Mouse (Mus musculus) limb, embryonic 11.5 days (tissue): ENCODE data around the gene Mybph. TPM values are rescaled to one million over a fixed set of nuclear protein-coding genes. Genes with fewer than 3 reads are reported as not detected.
A peak's percentile ranks its signal among the peaks of the same experiment; 100 is the strongest.

Experiments used
- ATAC-seq: fragments of 200-750 bp; cut with Nextera tagmentation; 2 replicates; pipeline ENCODE4 v1.8.0; 2017; ENCODE audit warnings: low read depth; ENCODE audit not compliant: insufficient number of reproducible peaks, low FRiP score, low TSS enrichment
- DNase-seq: peaks from one replicate; pipeline ENCODE4 v3.0.0-alpha.2; 2015; ENCODE audit warnings: low spot score
- H3K27ac ChIP-seq: fragments of 300-500 bp; sonication (generic); replicated peaks from 2 replicates; pipeline ENCODE4 v1.5.1; 2014; ENCODE audit warnings: low read depth, mild to moderate bottlenecking, low read length
- H3K27me3 ChIP-seq: fragments of 300-500 bp; sonication (generic); 2 replicates; pipeline ENCODE4 v1.6.1; 2014; ENCODE audit warnings: mild to moderate bottlenecking, low read length, mixed read lengths; ENCODE audit not compliant: control insufficient read depth, insufficient read depth
- H3K36me3 ChIP-seq: fragments of 300-500 bp; sonication (generic); 2 replicates; pipeline ENCODE4 v1.6.1; 2014; ENCODE audit warnings: mild to moderate bottlenecking, low read length, moderate library complexity, mixed read lengths; ENCODE audit not compliant: control insufficient read depth, insufficient read depth
- H3K4me1 ChIP-seq: fragments of 300-500 bp; sonication (generic); 2 replicates; pipeline ENCODE4 v1.6.1; 2014; ENCODE audit warnings: low read length, mixed read lengths; ENCODE audit not compliant: control insufficient read depth, insufficient read depth
- H3K4me2 ChIP-seq: fragments of 300-500 bp; sonication (generic); 2 replicates; pipeline ENCODE4 v1.6.1; 2014; ENCODE audit warnings: low read depth, mild to moderate bottlenecking, moderate library complexity; ENCODE audit not compliant: severe bottlenecking
- H3K4me3 ChIP-seq: fragments of 300-500 bp; sonication (generic); 2 replicates; pipeline ENCODE4 v1.5.1; 2014; ENCODE audit warnings: low read depth, low read length
- H3K9ac ChIP-seq: fragments of 300-500 bp; sonication (generic); 2 replicates; pipeline ENCODE4 v1.6.1; 2014; ENCODE audit warnings: mild to moderate bottlenecking, low read length
- H3K9me3 ChIP-seq: fragments of 300-500 bp; sonication (generic); 2 replicates; pipeline ENCODE4 v1.6.1; 2016; ENCODE audit warnings: low read length; ENCODE audit not compliant: control insufficient read depth
- WGBS: fragments of 180-500 bp; shearing (Covaris S2); extraction: QIAGEN DNeasy Blood & Tissue Kit; methylation state at CpG from one replicate; pipeline ENCODE4 v1.1.7; 2014; 5-methylcytosine and 5-hydroxymethylcytosine counted together
- polyA plus RNA-seq: library from polyadenylated mRNA; unstranded; fragments of >200 nt; fragmentation: Nextera tagmentation; extraction: Ambion mirVana; gene quantifications from 2 replicates; pipeline ENCODE4 v1.2.1, GENCODE M21; 2014

The Mybph gene
- polyA plus RNA-seq, 1 experiment from 2014 or later = 4.8 TPM

- Histone ChIP-seq H3K9ac (peak within 1 kb of the TSS; percentile 44; the same call in 1 of the 2 replicates), H3K27me3 (peaks cover 47% of the 10 kb centered on the region)
- under 1% methylated on average over 34 of the region's 37 CpGs for WGBS
Measured at GRCm38 (mm10) chr1:134235391-134235921, 42.2 kb downstream of the Mybph start, which contains the start of gene Adora1. Adora1 (minus strand) TSS chr1:134235431.

GRCm38 (mm10) chr1:134236142-134236541, 42.9 kb downstream of the Mybph start:
- Histone ChIP-seq H3K27me3 (peaks cover 47% of the 10 kb centered on the region), H3K9me3 (no peaks in the 10 kb centered on the region), H3K27ac (no peak overlapping the region), H3K4me2 (no peak overlapping the region), H3K9ac (no peak overlapping the region), H3K36me3 (no peaks in the 10 kb centered on the region), H3K4me3 (no peak overlapping the region), H3K4me1 (peaks cover 8% of the 10 kb centered on the region; the same call in 1 of the 2 replicates)
- ATAC-seq (no peak), DNase-seq (no peak)
- 19% methylated on average over 3 of the region's 3 CpGs for WGBS

More at GRCm38 (mm10) chr1:134235391-134235921, 42.2 kb downstream of the Mybph start, which contains the start of gene Adora1:
- DNase-seq = peak; percentile 38
- Histone ChIP-seq H3K27ac (no peak within 1 kb of the TSS), H3K4me1 (peaks cover 8% of the 10 kb centered on the region; the same call in 1 of the 2 replicates), H3K9me3 (no peaks in the 10 kb centered on the region), H3K4me2 (peak within 1 kb of the TSS; percentile 79), H3K4me3 (peak within 1 kb of the TSS; percentile 36), H3K36me3 (no peaks in the 10 kb centered on the region)
- ATAC-seq = no peak

DNA sequence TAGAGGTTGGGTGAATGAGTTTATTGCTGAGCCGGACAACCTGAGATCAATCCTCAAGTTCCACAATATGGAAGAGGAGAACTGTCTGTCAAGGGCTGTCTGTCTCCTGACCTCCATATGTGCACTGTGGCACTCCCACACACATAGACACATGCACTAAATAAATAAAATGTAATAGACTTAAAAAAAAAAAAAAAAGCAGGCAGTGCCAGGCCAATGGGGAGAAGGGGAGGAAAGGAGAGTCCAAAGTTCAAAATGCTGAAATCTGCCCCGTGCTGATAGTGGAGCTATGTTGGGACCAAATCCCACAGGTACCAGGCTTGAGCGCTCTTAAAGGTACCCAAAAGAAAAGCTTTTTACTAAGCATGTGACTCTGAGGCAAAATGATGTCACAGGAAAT, 44.2 kb downstream of the Mybph start:
- ATAC-seq = no peak
- H3K36me3 ChIP-seq = no peaks in the 10 kb centered on the region
- H3K4me1 ChIP-seq = peaks cover 8% of the 10 kb centered on the region; the same call in 1 of the 2 replicates
- no peaks in the 10 kb centered on the region for H3K9me3 ChIP-seq
- H3K9ac ChIP-seq = no peak overlapping the region
- H3K27ac ChIP-seq = no peak overlapping the region
- H3K4me2 ChIP-seq = no peak overlapping the region
- DNase-seq = no peak
- WGBS = 86% methylated on average over 3 of the region's 3 CpGs
- H3K4me3 ChIP-seq = no peak overlapping the region
- H3K27me3 ChIP-seq = peaks cover 46% of the 10 kb centered on the region

- no peaks in the 10 kb centered on the region for H3K36me3 ChIP-seq
- H3K27me3 ChIP-seq = peaks cover 14% of the 10 kb centered on the region
- DNase-seq = no peak
- no peak overlapping the region for H3K4me2 ChIP-seq
- H3K9me3 ChIP-seq = no peaks in the 10 kb centered on the region
- no peak for ATAC-seq
- no peak overlapping the region for H3K27ac ChIP-seq
- H3K9ac ChIP-seq = no peak overlapping the region
- 87% methylated on average over 9 of the region's 9 CpGs for WGBS
- no peaks in the 10 kb centered on the region for H3K4me1 ChIP-seq
- H3K4me3 ChIP-seq = no peak overlapping the region
Measured at GRCm38 (mm10) chr1:134240701-134241100, 47.5 kb downstream of the Mybph start.

DNA sequence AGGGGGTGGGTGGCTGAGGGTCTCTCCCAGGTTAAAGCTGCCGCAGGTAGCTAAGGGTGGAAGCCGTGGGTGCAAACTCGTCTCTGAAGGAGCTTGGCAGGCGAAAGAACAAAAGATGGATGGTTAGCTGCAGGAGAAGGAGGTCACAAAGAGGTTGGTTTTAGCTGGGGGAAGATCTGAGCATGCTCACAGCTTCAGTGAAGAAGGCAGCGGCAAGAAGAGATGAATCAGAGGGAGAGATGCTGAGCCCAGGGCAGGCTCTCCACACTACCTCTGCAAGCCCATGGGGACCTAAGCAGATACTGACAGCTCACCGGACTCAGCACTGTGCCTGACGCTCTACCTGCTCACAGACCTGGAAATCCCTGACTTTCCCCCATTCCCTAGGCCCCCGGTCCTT, 48.0 kb downstream of the Mybph start:
- ATAC-seq (no peak), DNase-seq (no peak)
- no peak overlapping the region for H3K27ac ChIP-seq
- no peak overlapping the region for H3K4me3 ChIP-seq
- H3K36me3 ChIP-seq = no peaks in the 10 kb centered on the region
- H3K4me2 ChIP-seq = no peak overlapping the region
- H3K4me1 ChIP-seq = no peaks in the 10 kb centered on the region
- H3K9me3 ChIP-seq = no peaks in the 10 kb centered on the region
- peaks cover 8% of the 10 kb centered on the region for H3K27me3 ChIP-seq
- no peak overlapping the region for H3K9ac ChIP-seq
- WGBS = 81% methylated on average over 8 of the region's 8 CpGs

DNA sequence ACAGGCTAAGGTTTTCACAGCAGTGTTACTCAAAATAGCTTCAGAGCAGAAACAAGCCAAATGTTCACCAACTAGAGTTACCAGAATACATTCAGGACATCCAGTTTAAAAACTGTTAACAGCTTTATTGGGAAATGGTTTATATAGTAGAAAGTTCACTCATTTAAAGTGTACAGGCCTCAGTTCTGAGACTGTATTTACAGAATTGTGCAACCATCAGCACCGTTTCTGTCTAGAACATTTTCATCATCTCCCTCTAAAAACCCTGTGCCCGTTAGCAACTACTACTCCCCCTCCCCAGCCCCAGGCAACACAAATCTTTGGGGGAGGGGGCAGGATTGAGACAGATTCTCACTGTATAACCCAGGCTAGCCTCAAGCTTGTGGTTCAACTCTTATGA, 49.0 kb downstream of the Mybph start:
- Histone ChIP-seq H3K9me3 (no peaks in the 10 kb centered on the region), H3K9ac (no peak overlapping the region), H3K4me2 (no peak overlapping the region), H3K4me1 (no peaks in the 10 kb centered on the region), H3K4me3 (no peak overlapping the region), H3K27ac (no peak overlapping the region), H3K27me3 (no peaks in the 10 kb centered on the region), H3K36me3 (no peaks in the 10 kb centered on the region)
- WGBS = 73% methylated on average over 2 of the region's 2 CpGs
- ATAC-seq = no peak
- no peak for DNase-seq

- H3K4me1 ChIP-seq = no peaks in the 10 kb centered on the region
- DNase-seq = no peak
- peak overlapping the region; percentile 24; the same call in 1 of the 2 replicates for H3K4me2 ChIP-seq
- H3K9me3 ChIP-seq = no peaks in the 10 kb centered on the region
- H3K27ac ChIP-seq = no peak overlapping the region
- no peaks in the 10 kb centered on the region for H3K36me3 ChIP-seq
- WGBS = 81% methylated on average over 6 of the region's 6 CpGs
- ATAC-seq = no peak
- no peaks in the 10 kb centered on the region for H3K27me3 ChIP-seq
- H3K4me3 ChIP-seq = no peak overlapping the region
- H3K9ac ChIP-seq = no peak overlapping the region
Measured at GRCm38 (mm10) chr1:134243505-134243904, 50.3 kb downstream of the Mybph start.

DNA sequence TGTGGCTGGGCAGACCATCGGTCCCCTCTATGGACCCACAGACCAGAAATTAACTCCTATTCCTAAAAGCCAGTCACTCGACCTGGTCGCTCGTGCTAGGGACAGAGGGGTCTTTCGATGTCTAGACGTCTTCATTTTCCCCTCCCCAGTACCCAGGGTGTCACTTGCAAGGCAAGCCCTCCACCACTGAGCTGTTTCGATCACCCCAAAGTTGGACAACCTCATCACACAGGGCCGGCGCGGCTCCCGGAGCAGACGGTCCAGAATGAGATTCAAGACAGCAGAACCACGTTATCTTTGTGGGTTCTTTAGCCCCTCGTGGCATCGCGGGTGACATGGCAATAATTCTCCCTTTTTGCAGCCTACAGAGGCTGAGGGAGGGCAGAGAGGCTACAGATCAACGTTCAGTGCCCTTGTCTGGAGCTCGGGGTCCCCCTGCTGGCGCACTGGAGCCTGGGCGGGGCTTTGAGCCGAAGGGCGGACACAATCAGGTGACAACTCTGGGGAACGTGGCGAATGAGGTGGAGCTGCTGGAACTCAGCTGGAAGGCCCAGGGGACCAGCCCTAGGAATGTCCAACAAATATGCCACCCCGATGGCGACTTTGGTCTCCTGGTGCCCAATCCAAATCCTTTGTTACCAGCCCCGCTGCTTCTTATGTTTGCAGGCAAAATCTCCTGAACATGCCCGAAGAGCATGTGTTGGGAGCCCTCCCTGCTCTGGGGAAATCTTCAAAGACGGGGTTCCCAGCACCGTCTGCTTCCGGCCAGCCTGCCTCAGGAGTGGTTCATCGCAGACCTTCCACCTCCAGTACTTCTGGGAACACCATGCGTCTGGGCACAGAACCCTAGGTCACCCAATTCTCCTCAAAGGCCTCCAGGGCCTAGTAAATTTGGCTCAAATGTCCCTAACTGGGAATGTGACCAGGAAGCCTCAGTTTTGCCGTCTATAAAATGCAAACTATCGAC, 51.0 kb downstream of the Mybph start:
- ATAC-seq = peak; percentile 65
- Histone ChIP-seq H3K4me3 (no peak overlapping the region), H3K27ac (no peak overlapping the region), H3K36me3 (no peaks in the 10 kb centered on the region), H3K9ac (no peak overlapping the region), H3K9me3 (no peaks in the 10 kb centered on the region), H3K27me3 (no peaks in the 10 kb centered on the region), H3K4me1 (no peaks in the 10 kb centered on the region), H3K4me2 (peak overlapping the region; percentile 26; the same call in 1 of the 2 replicates)
- 23% methylated on average over 35 of the region's 35 CpGs for WGBS
- peak; percentile 93 for DNase-seq
